Mouse (Mus musculus) R1 (cell line): ENCODE results near the gene Zscan4e.
"Not testable (repeated sequence)": the region's sequence is repeated elsewhere in the genome, so short reads cannot be mapped to it uniquely, and the experiment has no call there.

ENCODE experiments used
- DNase-seq: peaks from one replicate; pipeline ENCODE4 v3.0.0-alpha.2; 2018; ENCODE audit warnings: low read depth, low spot score

The Zscan4e gene

GRCm38 (mm10) chr7:11310582-11310981, at the start of gene Zscan4e:
TSS of gene Zscan4e (minus strand) at chr7:11310682.
- not testable (repeated sequence) for DNase-seq
